Mouse (Mus musculus): ENCODE measurements around the gene Fkbp2. TPM values are rescaled to one million over a fixed set of nuclear protein-coding genes. Genes with fewer than 3 reads are reported as not detected.

Fkbp2 gene
- polyA plus RNA-seq, 1 experiment from 2014 or later, result 128 TPM

DNA sequence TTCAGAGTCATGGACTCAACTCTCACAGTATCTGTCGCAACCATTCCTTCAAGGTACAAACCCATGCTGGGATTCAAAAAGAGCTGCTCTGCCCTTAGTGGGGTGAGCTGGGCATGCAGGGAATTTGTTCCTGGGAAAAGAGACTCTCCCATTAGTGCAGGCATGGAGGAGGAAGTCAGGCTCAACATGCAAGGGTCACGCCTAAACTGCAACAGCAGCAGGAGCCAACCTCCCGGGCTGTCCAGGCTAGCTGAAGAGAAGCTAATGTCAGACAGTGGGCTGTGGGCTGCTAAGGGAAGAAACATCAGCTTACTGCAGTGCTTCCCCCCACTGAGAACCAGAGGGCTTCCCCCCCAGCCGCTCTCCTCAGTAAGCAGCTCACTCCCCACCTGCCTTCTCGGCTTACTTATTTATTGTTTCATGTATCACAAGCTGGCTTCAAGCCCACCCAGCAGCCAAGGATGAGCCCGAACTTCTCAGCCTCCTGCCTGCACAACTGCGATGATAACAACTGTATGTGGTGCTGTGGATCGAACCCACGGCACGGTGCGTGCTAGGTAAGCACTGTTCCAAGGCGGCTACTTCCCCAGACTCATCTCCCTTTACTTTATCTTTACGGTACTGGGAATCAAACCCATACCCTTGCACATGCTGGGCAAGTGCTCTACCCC, 7.9 kb downstream of the Fkbp2 start:
- 72% methylated on average over 13 of the region's 13 CpGs for WGBS

GRCm38 (mm10) chr19:6971644-6972043, 8.7 kb downstream of the Fkbp2 start:
- H3K27me3 ChIP-seq (ENCODE audit: insufficient read depth, low read length), result no peaks in the 10 kb centered on the region
- H3K27ac ChIP-seq, result no peak overlapping the region
- 23% methylated on average over 6 of the region's 6 CpGs for WGBS

More for the DNA sequence above, 7.9 kb downstream of the Fkbp2 start:
- H3K4me1 ChIP-seq (replicated peaks; ENCODE audit: insufficient read depth, low read length), result peaks cover 36% of the 10 kb centered on the region
- DNase-seq (ENCODE audit: low spot score) (no peak), ATAC-seq (replicated peaks; ENCODE audit: low FRiP score, low read depth) (no peak)
- 0 out of 2 replicates have a peak, but pooled peaks cover 2% of the 10 kb centered on the region for H3K36me3 ChIP-seq (ENCODE audit: insufficient read depth, low read length)
- no peak overlapping the region for H3K4me2 ChIP-seq (ENCODE audit: low read length)
- no peak for TF ChIP-seq CTCF (IDR thresholded peaks at IDR 0.05; ENCODE audit: low read depth)
- no peak overlapping the region for H3K9ac ChIP-seq (ENCODE audit: low read depth, low read length)
- no peak overlapping the region for H3K4me3 ChIP-seq (replicated peaks; ENCODE audit: low read depth, low read length)
- no peak overlapping the region for H3K27ac ChIP-seq
- no peaks in the 10 kb centered on the region for H3K27me3 ChIP-seq (ENCODE audit: insufficient read depth, low read length)
- H3K9me3 ChIP-seq (replicated peaks; ENCODE audit: low read length), result no peaks in the 10 kb centered on the region

DNA sequence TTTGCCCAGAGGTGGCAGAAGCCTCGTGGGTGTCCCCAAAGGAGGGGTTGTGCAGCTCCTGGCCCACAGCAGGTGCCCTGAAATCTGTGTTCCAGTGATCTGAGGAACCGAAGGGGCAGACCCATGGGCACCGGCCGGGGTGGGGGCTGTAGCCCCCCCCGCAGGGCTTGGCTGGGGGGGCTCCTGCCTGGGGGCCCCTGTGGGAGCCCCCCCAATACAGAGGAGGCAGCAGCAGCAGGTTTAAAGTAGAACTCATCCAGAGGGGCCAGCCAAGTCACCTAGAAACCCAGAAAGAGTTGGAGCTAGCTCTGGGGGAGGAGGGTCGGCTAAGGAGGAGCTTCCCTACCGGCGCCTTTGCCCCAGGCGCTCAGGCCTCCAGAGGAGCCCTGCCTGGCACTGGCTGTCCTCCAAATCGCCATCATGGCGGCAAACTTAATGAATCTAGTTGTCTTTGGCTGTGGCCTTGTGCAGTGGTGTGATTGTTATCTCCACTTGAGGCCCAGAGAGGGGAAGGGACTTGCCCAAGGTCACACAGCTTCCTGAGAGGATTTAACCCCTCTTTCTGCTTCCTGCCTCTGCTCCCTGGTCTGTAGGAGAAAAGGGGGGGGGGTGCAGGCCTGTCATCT, 9.7 kb downstream of the Fkbp2 start:
- Histone ChIP-seq H3K4me3 (replicated peaks; ENCODE audit: low read depth, low read length) (no peak overlapping the region), H3K4me1 (replicated peaks; ENCODE audit: insufficient read depth, low read length) (peaks cover 26% of the 10 kb centered on the region), H3K27me3 (ENCODE audit: insufficient read depth, low read length) (no peaks in the 10 kb centered on the region), H3K36me3 (ENCODE audit: insufficient read depth, low read length) (0 out of 2 replicates have a peak, but pooled peaks cover 9% of the 10 kb centered on the region), H3K27ac (0 out of 2 replicates have a peak overlapping the region, but pooled peaks have one; percentile 20), H3K4me2 (ENCODE audit: low read length) (peak overlapping the region; percentile 67), H3K9ac (ENCODE audit: low read depth, low read length) (no peak overlapping the region), H3K9me3 (replicated peaks; ENCODE audit: low read length) (no peaks in the 10 kb centered on the region)
- ATAC-seq (replicated peaks; ENCODE audit: low FRiP score, low read depth) (no peak), DNase-seq (ENCODE audit: low spot score) (no peak)
- 25% methylated on average over 11 of the region's 11 CpGs for WGBS
- no peak for TF ChIP-seq CTCF (IDR thresholded peaks at IDR 0.05; ENCODE audit: low read depth)

More at GRCm38 (mm10) chr19:6971644-6972043, 8.7 kb downstream of the Fkbp2 start:
- ATAC-seq (replicated peaks; ENCODE audit: low FRiP score, low read depth), result no peak
- no peak for TF ChIP-seq CTCF (IDR thresholded peaks at IDR 0.05; ENCODE audit: low read depth)
- DNase-seq (ENCODE audit: low spot score), result no peak
- H3K36me3 ChIP-seq (ENCODE audit: insufficient read depth, low read length), result no peaks in the 10 kb centered on the region
- H3K4me3 ChIP-seq (replicated peaks; ENCODE audit: low read depth, low read length), result no peak overlapping the region
- H3K4me2 ChIP-seq (ENCODE audit: low read length), result no peak overlapping the region
- H3K9ac ChIP-seq (ENCODE audit: low read depth, low read length), result no peak overlapping the region; the same call in 1 of the 2 replicates
- H3K9me3 ChIP-seq (replicated peaks; ENCODE audit: low read length), result no peaks in the 10 kb centered on the region
- H3K4me1 ChIP-seq (replicated peaks; ENCODE audit: insufficient read depth, low read length), result peaks cover 35% of the 10 kb centered on the region

DNA sequence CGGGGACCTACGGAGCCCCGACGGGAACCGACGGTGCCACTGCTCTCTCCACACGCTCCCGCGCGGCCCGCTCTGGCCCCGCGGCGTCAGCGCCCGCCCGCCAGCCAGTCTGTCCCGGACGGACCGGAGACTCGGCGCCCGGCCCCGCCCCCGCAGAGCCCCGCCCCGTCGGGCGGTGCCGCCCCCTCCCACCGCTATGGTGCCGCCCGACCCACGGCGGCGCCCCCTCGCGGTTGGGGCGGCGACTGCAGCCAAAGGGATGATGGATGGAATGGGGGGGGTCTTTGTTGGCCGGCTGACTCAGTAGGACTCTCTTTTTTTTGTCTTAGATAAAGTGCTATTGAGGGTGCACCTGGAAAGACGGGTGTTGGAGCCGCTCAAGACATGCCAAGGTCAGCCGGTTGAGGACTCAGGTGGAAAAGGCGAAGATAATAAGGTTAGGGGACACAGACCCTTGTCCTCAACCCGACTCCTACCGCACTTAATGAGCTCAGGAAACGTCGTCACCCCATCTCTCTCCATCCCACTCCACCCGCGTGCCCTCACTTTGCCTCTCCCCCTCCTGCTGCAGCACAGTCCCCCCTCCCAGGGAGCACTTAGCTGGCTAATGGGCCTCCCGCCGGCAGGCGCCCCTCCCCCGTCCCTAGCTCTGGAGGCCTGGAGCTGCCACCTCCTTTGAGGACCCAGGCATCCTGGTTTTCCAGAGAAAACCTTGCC, 10.5 kb downstream of the Fkbp2 start:
- Histone ChIP-seq H3K27me3 (ENCODE audit: insufficient read depth, low read length) (no peaks in the 10 kb centered on the region), H3K4me3 (replicated peaks; ENCODE audit: low read depth, low read length) (peak overlapping the region; percentile 58), H3K27ac (peak overlapping the region; percentile 65; the same call in 1 of the 2 replicates), H3K4me1 (replicated peaks; ENCODE audit: insufficient read depth, low read length) (peaks cover 26% of the 10 kb centered on the region), H3K4me2 (ENCODE audit: low read length) (peak overlapping the region; percentile 67), H3K9me3 (replicated peaks; ENCODE audit: low read length) (no peaks in the 10 kb centered on the region), H3K9ac (ENCODE audit: low read depth, low read length) (peak overlapping the region; percentile 79), H3K36me3 (ENCODE audit: insufficient read depth, low read length) (peaks cover 16% of the 10 kb centered on the region)
- ATAC-seq (replicated peaks; ENCODE audit: low FRiP score, low read depth), result peak; percentile 51
- WGBS, result 1% methylated on average over 52 of the region's 55 CpGs
- peak; percentile 72 for TF ChIP-seq CTCF (IDR thresholded peaks at IDR 0.05; ENCODE audit: low read depth)
- peak; percentile 64 for DNase-seq (ENCODE audit: low spot score)

DNA sequence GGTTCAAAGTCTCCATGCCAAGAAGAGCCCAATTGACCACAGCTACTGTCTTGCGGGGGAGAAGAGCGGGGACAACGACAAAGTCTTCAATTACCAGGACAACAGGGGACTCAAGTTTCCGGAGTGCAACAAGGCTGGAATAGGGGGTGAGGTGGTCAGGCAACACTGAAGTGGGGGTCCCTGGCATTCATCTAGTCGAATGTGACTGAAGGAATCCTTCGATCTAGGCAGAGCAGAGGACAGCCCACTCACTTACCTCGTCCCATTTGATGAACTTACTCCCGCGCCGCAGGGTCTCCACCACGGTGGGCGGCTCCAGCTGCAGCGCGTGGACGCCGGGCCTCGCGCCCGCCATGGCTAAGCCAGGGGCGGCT, 11.0 kb downstream of the Fkbp2 start:
- no peak for TF ChIP-seq CTCF (IDR thresholded peaks at IDR 0.05; ENCODE audit: low read depth)
- Histone ChIP-seq H3K4me1 (replicated peaks; ENCODE audit: insufficient read depth, low read length) (peaks cover 26% of the 10 kb centered on the region), H3K27me3 (ENCODE audit: insufficient read depth, low read length) (no peaks in the 10 kb centered on the region), H3K36me3 (ENCODE audit: insufficient read depth, low read length) (peaks cover 22% of the 10 kb centered on the region), H3K9me3 (replicated peaks; ENCODE audit: low read length) (no peaks in the 10 kb centered on the region), H3K27ac (peak overlapping the region; percentile 65; the same call in 1 of the 2 replicates), H3K9ac (ENCODE audit: low read depth, low read length) (peak overlapping the region; percentile 79), H3K4me2 (ENCODE audit: low read length) (peak overlapping the region; percentile 67), H3K4me3 (replicated peaks; ENCODE audit: low read depth, low read length) (peak overlapping the region; percentile 58)
- ATAC-seq (replicated peaks; ENCODE audit: low FRiP score, low read depth), result no peak
- peak; percentile 58 for DNase-seq (ENCODE audit: low spot score)
- WGBS, result 0% methylated on average over 13 of the region's 20 CpGs
